ENCODE assay signal across 26 mouse cellular contexts in genomic region chr9:25044325-25044724, GRCm38 (mm10). TPM values are rescaled to one million over a fixed set of nuclear protein-coding genes. Genes with fewer than 3 reads are reported as not detected.
DNase-seq lines count a peak whose midpoint lies in the region; ATAC-seq and TF ChIP-seq lines count a peak whose summit lies in the region.
"Had no signal": no experiment of that assay in that cellular context is flagged by ENCODE, and none has a peak within 500 bp of the region (broad histone marks: within the 10 kb centered on the region; RNA-seq: fewer than 3 reads in every experiment).

No protein-coding gene starts in this region.

- no peak overlapping the region for H3K4me3 ChIP-seq in heart, embryonic 12.5 days
- no peak overlapping the region for H3K4me3 ChIP-seq in C2C12 (ENCODE audit: insufficient read depth, poor library complexity, severe bottlenecking)
- H3K4me3 ChIP-seq in myocyte = no peak overlapping the region

- no peaks in the 10 kb centered on the region for H3K27me3 ChIP-seq in heart, embryonic 12.5 days (replicated peaks)
- no peaks in the 10 kb centered on the region for H3K27me3 ChIP-seq in C2C12 (ENCODE audit: control insufficient read depth, insufficient read depth, insufficient read length)
- no peaks in the 10 kb centered on the region for H3K27me3 ChIP-seq in myocyte (ENCODE audit: control insufficient read depth, insufficient read depth, insufficient read length)
- H3K27me3 ChIP-seq: CH12.LX, Patski had no signal

- WGBS in heart, embryonic 12.5 days = 80% methylated on average over 3 of the region's 3 CpGs

- H3K36me3 ChIP-seq in heart, embryonic 12.5 days = no peaks in the 10 kb centered on the region
- no peaks in the 10 kb centered on the region for H3K36me3 ChIP-seq in C2C12 (ENCODE audit: control insufficient read depth, insufficient read depth)
- H3K36me3 ChIP-seq in myocyte (ENCODE audit: control insufficient read depth, insufficient read depth) = no peaks in the 10 kb centered on the region
- H3K36me3 ChIP-seq: G1E had no signal

- H3K4me2 ChIP-seq in heart, embryonic 12.5 days = no peak overlapping the region
- H3K4me2 ChIP-seq in myocyte (ENCODE audit: low read depth) = no peak overlapping the region

- TF ChIP-seq CTCF in C2C12 (IDR thresholded peaks at IDR 0.05; ENCODE audit: control insufficient read depth, insufficient read depth, insufficient read length) = no peak

- no peaks in the 10 kb centered on the region for H3K9me3 ChIP-seq in heart, embryonic 12.5 days (replicated peaks)
- H3K9me3 ChIP-seq: G1E had no signal

- no peaks in the 10 kb centered on the region for H3K79me3 ChIP-seq in C2C12 (ENCODE audit: low read depth)

- H3K9ac ChIP-seq in heart, embryonic 12.5 days = no peak overlapping the region

- peak; percentile 63 for DNase-seq in heart, adult 11 months
- peak; percentile 31 for DNase-seq in 3134 (ENCODE audit: extremely low read depth, insufficient read length, low spot score)
- no peak for DNase-seq in frontal cortex, postnatal 36 days (ENCODE audit: low spot score in 2 of 2)
- no peak for DNase-seq in lung, postnatal 25 days (ENCODE audit: low spot score)
- DNase-seq in adipocyte (ENCODE audit: low spot score) = no peak
- DNase-seq: adrenal gland, adult 2 months; adrenal gland, adult 8-10 months; adrenal gland, postnatal 10 days; adrenal gland, postnatal 14 days; adrenal gland, postnatal 25 days; adrenal gland, postnatal 36 days; B cell, adult 2 months; cerebellum, adult 11 months; cerebellum, adult 11-12 months; cerebellum, adult 18-20 months; cerebellum, adult 2 months; cerebellum, adult 8-10 months had no signal

- no peak for ATAC-seq in heart, embryonic 12.5 days (ENCODE audit: insufficient number of reproducible peaks, low FRiP score)
- ATAC-seq: activated CD4-positive, CD25-positive, alpha-beta regulatory T cell, adult 4 months; CD4-positive, CD25-positive, alpha-beta regulatory T cell, adult 4 months; Patski had no signal

- no peak overlapping the region for H3K27ac ChIP-seq in heart, embryonic 12.5 days (ENCODE audit: poor library complexity, severe bottlenecking)

- H3K4me1 ChIP-seq in heart, embryonic 12.5 days (replicated peaks) = peaks cover 10% of the 10 kb centered on the region

- no peaks in the 10 kb centered on the region for H3K79me2 ChIP-seq in C2C12 (ENCODE audit: control insufficient read depth, insufficient read depth)
- H3K79me2 ChIP-seq in myocyte (ENCODE audit: control insufficient read depth, insufficient read depth) = no peaks in the 10 kb centered on the region

- H3ac ChIP-seq in C2C12 (ENCODE audit: control insufficient read depth, insufficient read length, low read depth) (no peak overlapping the region), myocyte (ENCODE audit: control insufficient read depth, insufficient read length) (no peak overlapping the region)

- TF ChIP-seq POLR2A in myocyte (IDR thresholded peaks at IDR 0.05; ENCODE audit: insufficient read length, low read depth) = no peak

TF ChIP-seq in C2C12, 6 proteins besides CTCF, POLR2A, EP300 and RAD21:
- TF ChIP-seq USF1 (IDR thresholded peaks at IDR 0.05; ENCODE audit: low read depth) = no peak
- TF ChIP-seq CEBPB (IDR thresholded peaks at IDR 0.05; ENCODE audit: low read depth) = peak; percentile 48
- no peak for TF ChIP-seq MYOG (IDR thresholded peaks at IDR 0.05; ENCODE audit: control insufficient read depth, extremely low read depth, insufficient read length)
- no peak for TF ChIP-seq FOSL1 (IDR thresholded peaks at IDR 0.05; ENCODE audit: insufficient read depth, low read length, poor library complexity, severe bottlenecking)
- no peak for TF ChIP-seq MAX (IDR thresholded peaks at IDR 0.05)
- peak; percentile 56 for TF ChIP-seq MYOD1 (IDR thresholded peaks at IDR 0.05; ENCODE audit: control insufficient read depth, insufficient read length, low read depth)

TF ChIP-seq in myocyte, 11 proteins besides CTCF, POLR2A, EP300 and RAD21:
- TF ChIP-seq CEBPB (IDR thresholded peaks at IDR 0.05; ENCODE audit: insufficient read depth, poor library complexity, severe bottlenecking) = peak; percentile 41; the same call in 1 of the 2 replicates
- TF ChIP-seq TCF12 (IDR thresholded peaks at IDR 0.05; ENCODE audit: insufficient read depth, poor library complexity, severe bottlenecking) = no peak

RNA-seq across cellular contexts. Expression of gene Gm10181, which starts 44.9 kb away (rescaled TPM):
- polyA plus RNA-seq in heart, embryonic 12.5 days (2016; fragmentation: Nextera tagmentation; extraction: Ambion mirVana) = not detected in 2 replicates
- polyA plus RNA-seq in C2C12 (2012; fragmentation: generic; extraction: Trizol) = not detected
- polyA plus RNA-seq in myocyte (2012; fragmentation: generic; extraction: Trizol) = not detected
- polyA plus RNA-seq: activated CD4-positive, CD25-positive, alpha-beta regulatory T cell, adult 4 months; adrenal gland, adult 2 months; brain, embryonic 14.5 days; CD4-positive, CD25-positive, alpha-beta regulatory T cell, adult 4 months; cerebellum, adult 2 months; G1E; Patski had no signal

Comparison
In these comparisons a context has a peak if more than half of its experiments do, and no peak if none do; other contexts are left out.
1. DNase-seq: peak in heart, adult 11 months (single experiment) and 3134 (single experiment); none in frontal cortex, postnatal 36 days (0 of 2), lung, postnatal 25 days (single experiment) and adipocyte (single experiment).